Mouse (Mus musculus) heart, postnatal 0 days (tissue): ENCODE measurements at regions not wholly inside any gene's neighbourhood (a gene's known extent, or its start where the extent isn't known, plus 50 kb on each side); places are given as distances from the start of the nearest gene placed in this dataset.

Source experiments
- CTCF ChIP-seq: IDR thresholded peaks from 2 replicates; pipeline ENCODE4 v1.5.1; 2016; ENCODE audit warnings: antibody characterized with exemption, control low read depth, low read depth
- EP300 ChIP-seq: IDR thresholded peaks from 2 replicates; pipeline ENCODE4 v1.6.1; 2016; ENCODE audit warnings: antibody characterized with exemption, low read depth

DNA sequence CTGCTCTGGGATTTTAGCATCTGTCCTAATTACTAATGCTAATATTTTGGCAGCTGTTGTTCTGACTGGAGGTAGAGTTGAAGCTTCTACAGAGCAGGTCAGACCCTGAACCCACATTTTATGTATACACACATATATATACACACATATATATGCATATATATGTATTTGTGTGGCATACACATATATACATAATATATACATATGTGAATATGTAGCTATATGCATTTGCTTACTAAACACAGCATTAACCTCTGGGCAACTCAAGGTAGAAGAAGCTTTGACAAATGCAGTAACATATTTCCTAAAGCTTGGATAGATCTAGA is 54.4 kb upstream of the Cadps start:
- no peak for TF ChIP-seq CTCF
- TF ChIP-seq EP300, result no peak
